Mouse (Mus musculus): ENCODE measurements around the gene Git2.

Git2 gene

DNA sequence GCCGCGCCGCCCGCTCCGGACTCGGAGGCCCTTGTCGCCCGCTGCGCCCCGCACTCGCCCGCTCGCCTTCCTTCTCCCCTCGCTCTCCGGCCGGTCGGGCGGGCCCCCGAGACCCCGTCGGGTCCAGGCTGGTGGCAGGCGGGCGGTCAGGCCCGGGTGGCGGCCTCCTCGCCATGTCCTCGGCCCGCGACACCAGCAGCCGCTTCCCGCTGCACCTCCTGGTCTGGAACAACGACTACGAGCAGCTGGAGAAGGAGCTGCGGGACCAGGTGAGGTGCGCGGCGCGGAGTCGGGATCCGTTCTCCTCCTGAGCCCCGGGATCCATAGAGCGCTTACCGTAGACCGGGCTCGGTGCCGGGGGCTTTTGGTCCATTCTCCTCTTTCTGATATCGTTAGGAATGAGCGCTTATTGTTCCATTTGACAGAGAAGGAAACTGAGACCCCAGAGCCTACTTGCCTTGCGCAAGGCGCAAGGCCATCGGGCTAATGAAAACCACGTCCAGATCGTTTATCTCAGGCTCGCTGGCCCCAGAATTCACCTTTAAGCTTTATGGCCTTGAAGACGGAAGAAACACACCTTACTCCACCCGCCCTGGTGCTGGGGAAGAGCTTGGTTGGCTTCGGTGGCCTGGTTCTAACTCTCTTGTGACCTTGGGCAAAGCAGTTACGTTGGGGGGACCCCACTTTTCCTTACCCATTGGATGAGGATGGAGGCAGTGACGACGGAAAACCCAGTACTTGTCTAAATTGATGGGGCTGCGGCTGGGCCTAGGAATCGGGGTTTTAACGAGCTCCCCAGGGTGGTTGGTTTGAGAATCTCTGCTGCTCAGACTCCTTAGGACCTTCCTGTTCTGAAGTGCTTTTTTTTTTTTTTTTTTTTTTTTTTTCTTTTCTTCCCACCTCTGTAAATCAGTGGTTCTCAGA lies at the start of gene Git2:
Git2 (minus strand) TSS at position 462 of the 924 bp plus-strand sequence.
- no peak for DNase-seq (ENCODE audit: low spot score)

DNA sequence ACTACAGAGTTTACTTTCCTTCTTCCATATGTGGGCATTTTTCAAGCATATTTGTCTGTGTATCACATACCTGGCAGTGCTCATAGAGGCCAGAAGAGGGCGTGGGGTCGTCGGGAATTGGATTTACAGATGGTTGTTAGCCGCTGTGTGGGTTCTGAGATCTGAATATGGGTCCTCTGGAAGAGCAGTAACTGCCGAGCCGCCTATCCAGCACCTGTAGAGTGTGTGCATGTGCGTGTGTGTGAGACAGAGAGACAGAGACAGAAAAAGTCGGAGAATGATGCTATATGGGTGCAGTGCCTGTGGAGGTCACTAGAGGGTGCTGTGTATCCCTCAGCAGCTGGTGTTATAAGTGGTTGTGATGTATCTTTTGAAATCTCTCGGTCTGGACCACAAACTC lies 48.9 kb upstream of the Git2 start:
- DNase-seq (ENCODE audit: low spot score): no peak

DNA sequence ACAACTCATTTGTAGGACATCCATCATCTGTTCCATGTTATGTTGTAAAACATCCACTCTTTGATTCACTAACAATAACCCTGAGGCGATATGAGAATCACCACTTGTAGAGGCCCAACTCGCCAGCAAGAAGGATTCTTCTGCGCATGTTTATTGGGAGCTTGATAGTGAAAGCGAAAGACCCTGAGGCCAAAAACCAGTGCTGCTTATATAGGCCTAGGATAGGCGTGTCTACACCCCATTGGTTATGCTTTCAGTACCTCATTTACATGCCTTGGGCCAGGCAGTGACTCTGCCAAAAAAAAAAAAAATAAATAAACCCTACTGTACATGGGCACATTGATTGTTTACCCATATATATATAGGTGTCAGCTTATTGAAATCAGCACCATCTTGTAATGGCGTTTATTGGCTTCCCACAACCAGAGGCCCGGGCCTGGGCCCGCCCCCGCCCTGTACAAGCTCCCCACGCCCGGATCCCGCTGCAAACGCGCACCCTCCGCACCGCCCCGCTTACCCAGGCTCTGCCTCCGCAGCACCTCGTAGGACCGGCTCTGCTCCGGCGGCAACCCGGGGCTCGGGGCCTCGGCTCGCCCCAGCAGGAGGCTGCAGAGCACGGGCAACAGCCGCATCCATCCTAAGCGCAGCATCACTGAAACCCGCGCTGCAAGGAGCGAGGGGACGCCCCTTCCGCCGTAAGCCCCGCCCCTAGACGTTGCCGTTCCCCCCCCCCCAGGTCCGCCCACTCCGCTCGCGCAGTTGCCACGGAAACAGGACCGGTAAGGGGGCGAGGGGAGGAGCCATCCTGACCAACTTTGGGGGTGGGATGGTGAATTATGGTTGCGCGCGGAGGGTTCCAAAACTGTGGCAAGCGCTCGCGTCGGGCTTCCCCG lies 47.7 kb upstream of the Git2 start, which contains the start of gene 1500011B03Rik:
1500011B03Rik (minus strand) TSS at position 673 of the 893 bp plus-strand sequence.
- DNase-seq (ENCODE audit: low spot score): peak; percentile 50

DNA sequence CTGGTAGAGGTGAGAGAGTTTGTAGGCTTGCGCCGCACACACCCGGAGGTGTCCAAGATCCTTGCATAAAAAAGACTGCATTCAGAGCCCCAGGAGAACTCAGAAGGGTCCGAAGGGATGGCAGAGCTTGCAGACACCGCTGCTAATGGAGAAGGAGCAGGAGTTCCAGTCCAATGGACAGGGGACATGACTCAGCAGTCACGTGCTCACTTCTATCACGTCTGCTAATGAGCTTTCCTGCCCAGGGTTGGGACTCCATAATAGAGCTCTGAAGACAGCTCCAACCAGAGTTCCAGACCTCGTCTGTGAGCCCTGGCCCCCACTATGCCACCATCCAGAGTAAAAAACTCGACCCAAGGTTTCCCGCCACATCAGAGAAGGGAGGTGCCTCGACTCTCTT lies 42.8 kb upstream of the Git2 start:
- DNase-seq (ENCODE audit: low spot score): no peak

DNA sequence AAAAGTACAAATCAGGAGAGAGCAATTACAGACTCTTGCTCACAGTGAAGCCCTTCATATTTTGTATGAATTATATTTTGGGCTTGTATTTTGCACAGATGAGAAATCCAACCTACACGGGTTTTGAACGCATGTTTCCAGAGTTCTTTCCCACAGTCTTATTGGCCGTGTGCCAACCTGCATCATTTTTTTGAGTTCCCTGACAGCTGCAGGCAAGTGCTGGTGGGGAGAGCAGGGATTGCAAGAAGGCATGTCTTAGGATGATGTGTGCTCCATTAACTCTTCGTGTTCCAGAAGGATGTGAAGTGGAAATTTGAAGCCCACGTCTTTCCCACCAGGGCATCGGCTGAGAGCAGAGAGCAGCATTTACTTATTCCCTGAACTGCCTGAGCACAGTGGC lies 41.3 kb upstream of the Git2 start:
- no peak for DNase-seq (ENCODE audit: low spot score)

DNA sequence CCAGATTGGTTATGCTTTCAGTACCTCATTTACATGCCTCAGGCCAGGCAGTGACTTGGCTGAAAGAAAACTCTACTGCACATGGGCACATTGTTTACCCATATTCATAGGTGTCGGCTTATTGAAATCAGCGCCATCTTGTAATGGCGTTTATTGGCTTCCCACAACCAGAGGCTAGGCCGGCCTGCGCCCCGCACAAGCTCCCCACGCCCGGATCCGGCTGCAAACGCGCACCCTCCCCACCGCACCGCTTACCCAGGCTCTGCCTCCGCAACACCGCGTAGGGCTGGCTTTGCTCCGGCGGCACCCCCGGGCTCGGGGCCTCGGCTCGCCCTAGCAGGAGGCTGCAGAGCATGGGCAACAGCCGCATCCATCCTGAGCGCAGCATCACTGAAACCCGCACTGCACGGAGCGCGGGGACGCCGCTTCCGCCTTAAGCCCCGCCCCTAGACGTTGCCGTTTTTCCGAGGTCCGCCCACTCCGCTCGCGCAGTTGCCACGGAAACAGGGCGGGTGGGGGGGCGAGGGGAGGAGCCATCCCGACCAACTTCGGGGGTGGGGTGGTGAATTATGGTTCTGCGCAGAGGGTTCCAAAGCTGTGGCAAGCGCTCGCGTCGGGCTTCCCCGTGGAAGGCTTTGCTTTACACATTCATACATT lies 38.3 kb upstream of the Git2 start:
- DNase-seq (ENCODE audit: low spot score): peak; percentile 80

DNA sequence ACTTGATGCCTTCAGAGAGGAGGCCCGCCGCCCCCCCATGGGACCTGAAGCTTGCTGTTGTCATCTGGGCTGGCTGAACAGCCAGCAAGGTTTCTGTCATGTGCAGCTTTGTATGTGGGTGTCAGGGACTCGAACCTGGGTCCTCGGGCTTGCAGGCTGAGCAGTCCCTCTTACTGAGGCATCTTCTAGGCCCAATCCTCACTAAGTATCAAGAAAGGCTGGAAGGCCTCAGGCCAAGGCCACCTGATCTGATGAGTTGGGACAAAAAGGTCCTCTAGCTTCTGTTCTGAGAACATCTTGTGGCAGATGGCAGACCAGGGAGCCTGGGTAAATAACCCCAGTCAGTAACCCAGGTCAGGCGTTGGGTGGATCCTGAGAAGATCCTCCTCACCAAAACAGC lies 34.5 kb upstream of the Git2 start:
- no peak for DNase-seq (ENCODE audit: low spot score)

DNA sequence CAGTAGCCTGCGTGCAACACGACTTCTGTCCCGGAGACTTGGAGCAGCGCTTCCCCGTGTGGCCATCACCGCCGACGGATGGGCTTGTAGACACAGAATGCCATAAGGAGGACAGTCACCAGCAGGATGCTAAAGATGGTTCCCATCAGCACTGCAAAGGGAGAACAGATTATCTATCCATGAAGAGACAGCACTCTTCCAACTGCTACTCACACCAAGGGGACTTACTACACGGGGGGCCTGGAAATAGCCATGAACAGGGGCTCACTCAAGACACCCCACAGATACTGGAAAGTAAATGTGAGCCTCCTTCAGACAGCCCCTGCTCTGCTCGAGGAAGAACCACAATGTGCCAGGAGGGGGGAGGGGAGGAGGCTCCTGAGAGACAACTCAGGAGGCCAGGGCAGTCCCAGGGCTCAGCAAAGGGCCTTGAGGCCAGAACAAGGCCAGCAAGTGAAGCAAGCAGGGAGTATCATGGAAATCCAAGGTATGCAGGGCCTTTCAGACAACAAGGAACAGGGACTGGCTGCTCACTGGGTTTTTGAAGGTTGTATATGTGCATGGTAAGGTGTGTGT lies 34.0 kb upstream of the Git2 start:
- no peak for DNase-seq (ENCODE audit: low spot score)

DNA sequence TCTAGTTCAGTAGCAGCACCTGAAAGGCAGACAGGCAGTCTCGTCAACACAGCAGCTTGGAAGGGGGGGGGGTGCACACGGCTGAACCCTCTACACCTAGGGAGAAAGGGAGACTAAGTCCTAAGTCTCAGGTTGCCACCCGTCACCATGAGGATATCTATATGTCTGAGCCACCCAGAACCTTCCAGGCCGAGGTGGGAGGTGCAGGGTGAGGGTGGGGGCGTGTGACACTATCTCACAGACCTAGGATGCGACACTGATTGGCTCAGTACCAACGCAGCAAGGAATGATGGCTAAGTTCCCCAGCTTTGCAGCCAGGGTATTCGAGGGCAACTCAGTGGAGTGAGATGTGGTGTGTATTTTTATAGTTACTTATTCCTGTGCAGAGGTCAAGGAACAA lies 33.1 kb upstream of the Git2 start:
- no peak for DNase-seq (ENCODE audit: low spot score)

DNA sequence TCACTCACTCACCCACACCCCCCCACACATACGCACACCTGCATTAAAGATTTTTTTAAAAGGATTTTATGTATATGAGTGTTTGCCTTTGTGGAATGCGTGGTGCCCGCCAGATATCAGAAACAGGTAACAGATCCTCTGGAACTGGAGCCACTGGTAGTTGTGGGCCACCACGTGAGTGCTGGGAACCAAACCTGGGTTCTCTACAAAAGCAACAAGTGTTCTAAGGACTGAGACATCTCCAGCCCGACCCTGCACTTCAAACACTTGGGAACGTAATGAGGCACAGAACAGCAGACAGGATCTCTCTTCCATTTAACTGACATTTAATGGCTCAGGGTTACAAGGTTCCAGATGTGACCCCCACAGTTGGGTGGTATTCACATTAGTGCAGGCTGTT lies 32.6 kb upstream of the Git2 start:
- DNase-seq (ENCODE audit: low spot score): no peak

DNA sequence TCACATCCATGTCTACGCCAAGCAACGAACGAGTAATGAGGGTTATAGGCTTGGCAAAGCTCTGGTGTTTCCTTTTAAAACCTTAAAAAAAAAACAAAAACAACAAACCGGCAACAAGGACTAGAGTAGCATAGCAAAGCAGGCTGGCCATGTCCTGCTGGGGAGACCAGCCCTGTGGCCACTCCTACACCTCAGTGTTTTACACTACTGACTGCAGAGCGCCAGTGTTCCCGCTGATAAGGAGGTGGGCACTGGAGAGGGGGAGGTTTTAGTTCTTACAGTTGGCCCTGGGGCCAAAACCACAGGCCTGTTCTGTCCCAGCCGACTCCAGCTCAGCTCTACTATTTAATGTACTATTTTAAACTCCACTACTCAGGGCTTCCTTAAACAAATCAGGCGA lies 32.2 kb upstream of the Git2 start:
- no peak for DNase-seq (ENCODE audit: low spot score)

DNA sequence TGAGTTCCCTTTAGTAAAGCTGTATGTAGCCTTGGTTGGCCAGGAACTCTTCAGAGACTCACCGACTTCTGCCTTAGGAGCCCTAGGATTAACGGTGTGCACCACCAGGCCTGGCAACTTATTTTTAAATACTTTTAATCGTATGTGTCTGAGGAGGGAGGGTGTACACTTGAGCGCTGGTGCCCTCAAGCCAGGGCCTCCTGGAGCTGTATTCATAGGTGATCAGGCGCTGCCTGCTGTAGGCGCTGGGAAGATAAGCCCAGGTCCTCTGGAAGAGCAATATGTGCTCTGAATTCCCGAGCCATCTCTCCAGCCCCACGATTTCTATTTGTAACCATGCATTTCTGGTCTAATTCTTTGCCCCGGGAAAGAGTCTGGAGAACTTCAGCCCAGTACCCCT lies 31.7 kb upstream of the Git2 start:
- no peak for DNase-seq (ENCODE audit: low spot score)

DNA sequence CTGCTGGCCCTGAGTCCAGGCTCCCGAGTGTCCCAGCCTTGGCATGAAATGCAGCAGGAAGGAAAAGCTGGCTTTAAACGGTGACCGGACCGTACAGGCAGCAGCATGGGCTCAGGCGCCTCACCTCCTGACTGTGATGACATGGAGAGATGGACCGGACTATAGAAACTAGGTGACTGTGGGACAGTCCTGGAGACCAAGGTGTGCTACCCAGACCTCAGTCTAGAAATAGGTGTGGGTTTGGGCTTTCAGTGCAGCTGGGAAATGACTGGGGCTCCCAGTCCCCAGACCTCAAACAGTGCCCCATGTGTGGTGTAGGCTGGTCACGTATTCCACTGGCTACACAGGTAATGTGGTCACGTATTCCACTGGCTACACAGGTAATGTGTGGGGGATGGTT lies 31.3 kb upstream of the Git2 start:
- DNase-seq (ENCODE audit: low spot score): no peak

DNA sequence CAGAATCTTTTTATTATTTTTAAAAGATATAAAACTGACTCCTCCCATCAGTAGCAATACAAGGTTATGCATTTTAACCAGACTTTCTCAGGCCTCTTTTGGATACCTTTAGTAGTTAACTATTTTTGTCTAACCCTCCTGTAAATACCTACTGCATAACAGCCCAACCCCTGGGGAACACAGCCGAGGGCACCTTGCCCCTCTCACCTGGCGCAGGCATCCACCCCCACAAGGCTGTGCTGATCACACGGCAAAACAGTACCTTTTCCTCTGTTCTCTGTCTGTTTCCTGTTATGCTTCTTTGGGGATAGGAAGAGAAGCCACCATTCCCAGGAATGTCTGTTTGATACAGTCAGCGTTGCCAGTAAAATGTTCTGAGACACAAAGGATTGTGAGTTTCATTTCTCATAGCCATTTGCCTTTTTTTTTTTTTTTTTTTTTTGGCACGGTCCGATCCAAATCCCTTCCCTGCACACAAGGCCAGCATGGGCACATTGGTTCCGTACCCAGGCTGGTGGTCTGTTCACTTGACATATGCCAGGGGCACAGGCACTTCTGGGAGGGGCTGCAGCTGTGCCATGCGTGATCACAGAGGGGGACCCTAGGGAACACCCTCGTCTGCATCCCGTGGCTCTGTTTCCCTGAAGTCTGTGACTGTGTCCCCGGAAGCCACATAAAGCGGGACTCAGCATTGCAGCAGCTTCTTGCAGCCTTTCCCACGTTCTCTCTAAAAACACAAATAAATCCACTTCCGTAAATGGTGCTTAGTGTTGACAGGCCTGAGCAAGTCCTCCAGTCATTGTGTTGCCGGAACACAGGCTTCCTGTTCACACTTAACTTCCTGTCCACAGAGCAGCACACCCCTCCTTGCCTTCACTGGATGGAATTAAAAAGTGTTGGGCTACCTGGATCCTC lies 30.4 kb upstream of the Git2 start:
- no peak for DNase-seq (ENCODE audit: low spot score)

DNA sequence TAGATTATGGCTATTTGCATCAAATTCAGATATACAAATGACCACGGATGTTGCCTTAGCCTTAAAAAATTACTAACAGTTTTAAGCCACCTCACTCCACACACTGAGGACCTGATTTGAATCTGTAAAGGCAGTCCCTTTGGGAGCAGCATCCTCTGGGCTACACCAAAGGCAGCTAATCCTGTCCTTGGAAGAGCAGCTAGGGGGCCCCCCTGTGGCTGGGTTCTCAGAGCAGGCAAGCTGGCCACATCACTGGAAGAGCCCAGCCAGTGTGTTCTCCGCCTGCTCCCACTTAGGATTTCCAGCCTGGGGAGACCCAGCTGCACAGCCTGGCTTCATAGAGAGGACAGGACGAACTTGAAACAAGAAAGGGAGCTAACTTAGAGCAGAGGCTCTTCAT lies 29.6 kb upstream of the Git2 start:
- DNase-seq (ENCODE audit: low spot score): no peak

DNA sequence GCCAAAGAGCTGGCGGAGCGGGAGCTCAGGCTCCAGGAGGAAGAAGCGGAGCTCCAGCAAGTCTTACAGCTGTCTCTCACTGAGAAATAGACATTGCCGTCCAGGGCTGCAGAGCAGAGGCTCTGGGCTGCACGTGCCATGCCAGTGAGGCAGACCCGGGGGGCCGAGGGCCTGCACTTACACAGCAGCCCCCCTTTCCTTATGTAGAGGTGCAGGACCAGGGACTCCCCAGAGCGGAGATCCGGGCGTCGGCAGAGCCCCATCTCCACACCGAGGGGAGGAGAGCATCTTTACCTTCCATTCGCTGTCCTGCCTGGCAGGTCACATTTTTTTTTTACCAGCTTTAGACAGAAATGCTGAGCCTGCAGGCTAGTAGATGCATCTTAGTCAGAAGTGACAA lies 29.0 kb upstream of the Git2 start:
- no peak for DNase-seq (ENCODE audit: low spot score)

DNA sequence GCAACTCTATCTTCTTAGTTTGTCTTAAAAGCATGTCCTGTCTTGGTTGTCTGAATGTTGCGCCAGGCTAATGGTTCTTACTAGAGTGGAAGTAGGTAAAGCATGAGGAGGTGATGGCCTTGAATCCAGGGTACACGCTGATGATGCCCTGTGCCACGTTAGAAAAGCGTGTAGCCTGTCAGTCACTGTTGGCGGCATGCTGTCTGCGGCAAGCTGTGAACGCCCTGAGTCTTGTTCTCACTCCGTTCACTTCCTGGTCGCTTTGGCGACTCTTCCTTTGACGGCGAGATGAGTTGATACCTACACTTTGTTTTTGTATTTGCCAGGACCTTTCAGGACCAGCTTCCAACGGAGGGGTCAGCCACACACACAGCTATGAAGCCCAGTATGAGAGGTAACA lies 27.9 kb upstream of the Git2 start:
- no peak for DNase-seq (ENCODE audit: low spot score)

DNA sequence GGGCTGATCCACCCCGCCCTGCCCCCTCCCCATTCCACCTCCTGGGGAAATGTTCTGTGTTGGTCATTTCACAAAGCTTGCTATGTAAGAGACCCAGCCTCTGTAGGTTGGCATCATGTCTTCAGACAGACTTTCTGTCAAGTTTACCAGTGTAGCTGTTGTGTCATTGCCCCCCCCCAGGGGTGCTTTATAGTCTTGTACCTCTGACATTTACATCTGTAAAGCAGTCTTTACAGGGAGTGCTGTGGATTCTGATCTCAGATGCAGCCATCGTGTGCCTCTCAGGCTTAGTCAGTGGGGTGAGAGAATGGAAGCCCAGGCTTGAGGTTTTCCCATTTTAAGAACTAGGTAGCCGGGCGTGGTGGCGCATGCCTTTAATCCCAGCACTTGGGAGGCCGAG lies 26.5 kb upstream of the Git2 start:
- DNase-seq (ENCODE audit: low spot score): no peak

DNA sequence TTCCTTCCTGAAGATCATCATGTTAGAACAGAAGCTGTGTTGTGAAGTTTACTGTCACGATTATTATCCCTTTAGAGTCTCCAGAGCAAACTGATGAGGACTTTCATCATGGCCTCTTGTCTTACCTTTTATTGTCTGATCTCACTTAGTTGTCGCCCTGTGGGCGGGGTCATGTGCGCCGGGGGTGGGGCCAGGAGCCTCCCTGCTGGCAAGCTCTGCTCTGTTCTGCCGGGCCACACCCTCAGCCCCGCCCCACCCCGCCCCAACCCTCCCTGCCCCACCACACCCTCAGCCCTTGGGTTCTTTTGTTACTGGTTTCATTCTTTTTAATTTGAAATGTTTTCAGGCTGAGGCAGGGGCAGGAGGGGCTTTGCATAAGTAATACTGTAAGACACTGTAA lies 25.7 kb upstream of the Git2 start:
- DNase-seq (ENCODE audit: low spot score): no peak

DNA sequence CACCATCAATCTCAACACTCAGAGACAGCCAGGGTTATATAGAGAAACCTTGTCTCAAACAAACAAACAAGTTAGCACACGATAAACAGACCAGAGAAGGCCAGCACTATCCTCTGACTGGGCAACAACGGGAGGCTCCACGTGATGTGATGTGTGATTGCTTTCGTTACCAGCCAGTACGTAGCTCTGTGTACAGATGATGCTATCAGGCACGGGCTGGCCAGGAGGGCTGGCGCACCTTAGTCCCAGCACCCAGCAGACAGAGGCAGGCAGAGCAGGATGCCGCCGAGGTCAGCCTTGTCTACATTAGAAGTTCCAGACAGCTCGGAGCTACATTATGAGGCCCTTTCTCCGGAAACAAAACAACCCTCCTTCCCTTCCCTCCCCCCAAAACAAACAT lies 24.5 kb upstream of the Git2 start:
- no peak for DNase-seq (ENCODE audit: low spot score)

DNA sequence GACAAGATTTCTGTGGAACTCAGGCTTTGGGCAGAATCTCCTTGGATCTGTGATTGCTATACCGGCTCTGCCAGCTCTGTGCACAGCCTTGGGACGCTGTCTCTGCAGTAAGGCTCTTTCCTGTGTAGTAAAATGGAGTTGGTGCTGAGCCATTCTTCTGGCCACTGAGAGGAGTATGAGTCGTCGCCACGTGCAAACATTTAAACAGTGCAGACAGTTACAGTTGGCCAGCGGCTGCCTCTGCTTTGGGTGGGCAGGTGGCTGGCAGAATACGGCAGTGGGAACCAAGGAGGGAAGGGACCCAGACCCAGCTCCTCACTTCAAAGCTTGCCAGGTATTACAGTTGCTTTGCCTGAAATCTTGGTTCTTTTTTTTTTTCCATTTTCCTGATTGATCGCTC lies 21.9 kb upstream of the Git2 start:
- DNase-seq (ENCODE audit: low spot score): no peak
